Mouse (Mus musculus): ENCODE data around the gene Ppl. TPM values are rescaled to one million over a fixed set of nuclear protein-coding genes. Genes with fewer than 3 reads are reported as not detected.

Gene Ppl
- polyA plus RNA-seq, 1 experiment from 2014 or later, result 0.95 TPM

GRCm38 (mm10) chr16:5113002-5113550 is 19.1 kb downstream of the Ppl start:
- Histone ChIP-seq H3K4me3 (no peak overlapping the region), H3K4me1 (no peaks in the 10 kb centered on the region), H3K9me3 (peaks cover 5% of the 10 kb centered on the region; the same call in 1 of the 2 replicates), H3K36me3 (replicated peaks) (no peaks in the 10 kb centered on the region), H3K27me3 (ENCODE audit: poor library complexity, severe bottlenecking) (no peaks in the 10 kb centered on the region), H3K27ac (no peak overlapping the region)
- no peak for DNase-seq (ENCODE audit: extremely low spot score, low spot score)
- 76% methylated on average over 4 of the region's 4 CpGs for WGBS

- Histone ChIP-seq H3K9me3 (peaks cover 6% of the 10 kb centered on the region; the same call in 1 of the 2 replicates), H3K27me3 (ENCODE audit: poor library complexity, severe bottlenecking) (no peaks in the 10 kb centered on the region), H3K4me3 (no peak overlapping the region), H3K36me3 (replicated peaks) (no peaks in the 10 kb centered on the region), H3K4me1 (no peaks in the 10 kb centered on the region), H3K27ac (no peak overlapping the region)
- 87% methylated on average over 3 of the region's 3 CpGs for WGBS
- DNase-seq (ENCODE audit: extremely low spot score, low spot score), result no peak
These were observed 21.2 kb downstream of the Ppl start for GRCm38 (mm10) chr16:5111021-5111420.

DNA sequence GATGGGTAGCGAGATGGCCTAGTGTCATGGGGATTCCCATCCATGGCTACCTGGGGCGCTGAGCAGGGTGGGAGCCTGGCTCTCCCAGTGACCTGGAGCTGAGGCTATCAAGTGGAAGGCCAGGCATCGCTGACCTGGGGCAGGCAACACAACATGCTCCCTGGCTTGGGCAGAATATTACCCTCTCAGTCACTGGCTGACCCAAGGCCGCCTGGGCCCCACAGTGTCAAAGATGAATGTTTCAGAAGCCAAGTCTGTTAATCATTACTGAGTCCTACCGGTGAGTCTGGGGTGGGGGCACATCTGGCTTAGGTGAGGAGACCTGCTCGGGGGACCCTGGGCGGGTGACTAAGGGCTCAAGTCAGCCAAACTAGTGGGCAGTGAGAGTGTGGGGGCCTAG is 22.3 kb downstream of the Ppl start:
- WGBS, result 85% methylated on average over 7 of the region's 7 CpGs
- no peak for DNase-seq (ENCODE audit: extremely low spot score, low spot score)
- no peaks in the 10 kb centered on the region for H3K4me1 ChIP-seq

DNA sequence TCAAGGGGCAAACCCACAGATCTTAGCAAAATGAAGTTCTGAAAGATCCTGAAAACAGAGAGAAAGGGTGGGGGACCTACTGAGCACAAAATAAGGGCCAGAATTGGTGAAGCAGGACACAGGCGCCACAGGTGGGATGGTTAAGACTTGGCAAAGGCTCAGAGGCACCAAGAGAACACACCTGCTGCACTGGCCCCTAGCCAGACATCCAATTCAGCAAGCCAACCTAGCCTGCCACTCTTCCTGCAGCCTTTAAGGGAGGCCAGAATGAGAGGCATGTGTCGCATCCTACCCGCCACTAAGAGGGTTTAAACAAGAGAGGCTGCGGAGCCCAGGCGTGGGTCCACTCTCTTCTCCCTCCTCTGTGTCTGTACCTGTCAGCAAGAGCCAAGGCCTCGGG is 31.2 kb downstream of the Ppl start:
- WGBS, result 77% methylated on average over 6 of the region's 6 CpGs
- H3K4me3 ChIP-seq, result no peak overlapping the region
- no peaks in the 10 kb centered on the region for H3K36me3 ChIP-seq (replicated peaks)
- no peak overlapping the region for H3K27ac ChIP-seq
- no peak for DNase-seq (ENCODE audit: extremely low spot score, low spot score)
- H3K27me3 ChIP-seq (ENCODE audit: poor library complexity, severe bottlenecking), result no peaks in the 10 kb centered on the region
- H3K4me1 ChIP-seq, result no peaks in the 10 kb centered on the region
- H3K9me3 ChIP-seq, result no peaks in the 10 kb centered on the region

More for the DNA sequence above, 22.3 kb downstream of the Ppl start:
- no peaks in the 10 kb centered on the region for H3K27me3 ChIP-seq (ENCODE audit: poor library complexity, severe bottlenecking)
- no peak overlapping the region for H3K27ac ChIP-seq
- H3K4me3 ChIP-seq, result no peak overlapping the region
- H3K36me3 ChIP-seq (replicated peaks), result no peaks in the 10 kb centered on the region
- H3K9me3 ChIP-seq, result peaks cover 6% of the 10 kb centered on the region; the same call in 1 of the 2 replicates

DNA sequence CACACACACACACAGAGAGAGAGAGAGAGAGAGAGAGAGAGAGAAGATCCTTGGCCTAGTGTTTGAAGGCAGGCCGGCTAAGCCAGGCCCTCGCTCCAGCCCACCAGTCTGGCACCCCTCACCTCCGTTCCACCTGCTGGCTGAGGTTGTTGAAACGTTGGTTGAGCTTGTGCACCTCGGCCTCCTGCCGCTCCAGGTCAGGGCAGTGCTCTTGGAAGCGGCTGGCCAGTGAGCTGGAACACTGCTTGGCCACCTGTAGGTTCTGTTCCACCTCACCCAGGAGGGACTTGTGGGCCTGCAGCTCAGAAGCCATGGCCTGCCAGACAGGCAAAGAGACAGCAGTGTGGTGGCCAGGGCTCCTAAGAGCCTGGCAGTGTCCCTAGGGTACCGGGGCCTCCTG is 35.7 kb downstream of the Ppl start:
- H3K27me3 ChIP-seq (ENCODE audit: poor library complexity, severe bottlenecking), result no peaks in the 10 kb centered on the region
- 85% methylated on average over 8 of the region's 8 CpGs for WGBS

GRCm38 (mm10) chr16:5093285-5093684 is 38.9 kb downstream of the Ppl start:
- Histone ChIP-seq H3K27me3 (ENCODE audit: poor library complexity, severe bottlenecking) (no peaks in the 10 kb centered on the region), H3K27ac (no peak overlapping the region), H3K4me3 (no peak overlapping the region), H3K9me3 (no peaks in the 10 kb centered on the region), H3K36me3 (replicated peaks) (peaks cover 10% of the 10 kb centered on the region), H3K4me1 (no peaks in the 10 kb centered on the region)
- no peak for DNase-seq (ENCODE audit: extremely low spot score, low spot score)
- 87% methylated on average over 5 of the region's 5 CpGs for WGBS

More for the DNA sequence above, 35.7 kb downstream of the Ppl start:
- no peaks in the 10 kb centered on the region for H3K36me3 ChIP-seq (replicated peaks)
- DNase-seq (ENCODE audit: extremely low spot score, low spot score), result no peak
- no peaks in the 10 kb centered on the region for H3K4me1 ChIP-seq
- H3K27ac ChIP-seq, result no peak overlapping the region
- H3K9me3 ChIP-seq, result no peaks in the 10 kb centered on the region
- no peak overlapping the region for H3K4me3 ChIP-seq

- Histone ChIP-seq H3K4me3 (no peak overlapping the region), H3K4me1 (no peaks in the 10 kb centered on the region), H3K36me3 (replicated peaks) (peaks cover 53% of the 10 kb centered on the region), H3K27me3 (ENCODE audit: poor library complexity, severe bottlenecking) (no peaks in the 10 kb centered on the region), H3K9me3 (no peaks in the 10 kb centered on the region), H3K27ac (no peak overlapping the region)
- 78% methylated on average over 10 of the region's 10 CpGs for WGBS
- DNase-seq (ENCODE audit: extremely low spot score, low spot score), result no peak
These were observed 43.2 kb downstream of the Ppl start for GRCm38 (mm10) chr16:5089021-5089420.

DNA sequence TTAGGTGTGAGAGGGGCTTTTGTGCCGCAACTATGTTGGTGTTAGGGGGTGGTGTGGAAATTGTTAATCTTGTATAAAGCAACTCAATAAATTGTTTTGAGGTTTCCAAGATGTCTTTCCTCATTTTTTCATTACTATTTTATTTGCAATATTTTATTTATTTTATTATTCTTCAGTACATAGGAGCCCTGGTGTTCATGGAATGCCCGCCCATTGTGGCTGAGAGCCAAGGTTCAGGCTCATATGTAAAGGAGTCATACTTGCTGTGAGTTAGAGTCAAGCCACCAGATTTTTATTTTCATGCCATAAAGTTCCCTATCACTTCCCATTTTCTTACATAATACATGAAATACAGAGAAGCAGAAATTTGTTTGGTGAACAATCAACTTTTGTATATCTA is 46.0 kb downstream of the Ppl start:
- Histone ChIP-seq H3K27ac (no peak overlapping the region), H3K36me3 (replicated peaks) (peaks cover 80% of the 10 kb centered on the region), H3K4me1 (no peaks in the 10 kb centered on the region), H3K9me3 (no peaks in the 10 kb centered on the region), H3K4me3 (no peak overlapping the region), H3K27me3 (ENCODE audit: poor library complexity, severe bottlenecking) (no peaks in the 10 kb centered on the region)
- DNase-seq (ENCODE audit: extremely low spot score, low spot score), result no peak
- 94% methylated on average over 2 of the region's 2 CpGs for WGBS

DNA sequence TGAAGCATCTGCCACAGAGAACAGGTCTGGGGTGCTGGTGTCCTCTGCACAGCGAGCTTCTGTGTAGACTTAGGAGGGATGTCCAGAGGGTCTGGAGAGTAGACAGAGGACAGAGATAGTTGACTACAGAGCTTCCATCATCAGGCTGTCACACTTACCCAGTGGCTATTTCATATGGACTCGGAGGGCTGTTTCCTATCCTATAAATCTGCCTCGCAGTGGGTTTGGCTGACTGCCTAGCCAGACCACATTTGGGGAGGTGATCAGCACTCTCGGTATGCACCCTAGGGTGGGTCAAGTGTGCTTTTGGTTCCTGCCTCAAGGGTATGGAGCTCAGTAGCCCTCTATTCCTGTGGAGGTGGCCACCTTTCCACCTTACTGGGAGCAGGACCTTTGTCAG is 47.0 kb downstream of the Ppl start:
- DNase-seq (ENCODE audit: extremely low spot score, low spot score), result no peak
- Histone ChIP-seq H3K4me3 (no peak overlapping the region), H3K9me3 (no peaks in the 10 kb centered on the region), H3K27ac (no peak overlapping the region), H3K36me3 (replicated peaks) (peaks cover 84% of the 10 kb centered on the region), H3K4me1 (no peaks in the 10 kb centered on the region), H3K27me3 (ENCODE audit: poor library complexity, severe bottlenecking) (no peaks in the 10 kb centered on the region)
- 96% methylated on average over 4 of the region's 4 CpGs for WGBS

GRCm38 (mm10) chr16:5074341-5074740 is 57.9 kb downstream of the Ppl start:
- no peak overlapping the region for H3K27ac ChIP-seq
- H3K27me3 ChIP-seq (ENCODE audit: poor library complexity, severe bottlenecking), result no peaks in the 10 kb centered on the region
- 95% methylated on average over 5 of the region's 5 CpGs for WGBS
- H3K4me1 ChIP-seq, result no peaks in the 10 kb centered on the region
- H3K9me3 ChIP-seq, result no peaks in the 10 kb centered on the region
- no peak for DNase-seq (ENCODE audit: extremely low spot score, low spot score)
- H3K36me3 ChIP-seq (replicated peaks), result peaks cover 99% of the 10 kb centered on the region
- H3K4me3 ChIP-seq, result no peak overlapping the region

GRCm38 (mm10) chr16:5071974-5072373 is 60.2 kb downstream of the Ppl start:
- Histone ChIP-seq H3K36me3 (replicated peaks) (peaks cover 96% of the 10 kb centered on the region), H3K4me1 (no peaks in the 10 kb centered on the region), H3K27me3 (ENCODE audit: poor library complexity, severe bottlenecking) (no peaks in the 10 kb centered on the region), H3K4me3 (no peak overlapping the region), H3K27ac (no peak overlapping the region), H3K9me3 (no peaks in the 10 kb centered on the region)
- 94% methylated on average over 7 of the region's 7 CpGs for WGBS
- no peak for DNase-seq (ENCODE audit: extremely low spot score, low spot score)

- 94% methylated on average over 3 of the region's 3 CpGs for WGBS
- H3K4me1 ChIP-seq, result no peaks in the 10 kb centered on the region
- H3K4me3 ChIP-seq, result no peak overlapping the region
- no peaks in the 10 kb centered on the region for H3K27me3 ChIP-seq (ENCODE audit: poor library complexity, severe bottlenecking)
- H3K36me3 ChIP-seq (replicated peaks), result peaks cover 95% of the 10 kb centered on the region
- no peak overlapping the region for H3K27ac ChIP-seq
- H3K9me3 ChIP-seq, result no peaks in the 10 kb centered on the region
- DNase-seq (ENCODE audit: extremely low spot score, low spot score), result no peak
These were observed 61.9 kb downstream of the Ppl start for GRCm38 (mm10) chr16:5070321-5070720.

GRCm38 (mm10) chr16:5063472-5063871 is 68.7 kb downstream of the Ppl start:
- no peak for DNase-seq (ENCODE audit: extremely low spot score, low spot score)
- H3K4me1 ChIP-seq, result no peaks in the 10 kb centered on the region
- peaks cover 87% of the 10 kb centered on the region for H3K36me3 ChIP-seq (replicated peaks)
- 95% methylated on average over 4 of the region's 4 CpGs for WGBS
- H3K4me3 ChIP-seq, result no peak overlapping the region
- H3K9me3 ChIP-seq, result no peaks in the 10 kb centered on the region
- H3K27me3 ChIP-seq (ENCODE audit: poor library complexity, severe bottlenecking), result no peaks in the 10 kb centered on the region
- H3K27ac ChIP-seq, result no peak overlapping the region

DNA sequence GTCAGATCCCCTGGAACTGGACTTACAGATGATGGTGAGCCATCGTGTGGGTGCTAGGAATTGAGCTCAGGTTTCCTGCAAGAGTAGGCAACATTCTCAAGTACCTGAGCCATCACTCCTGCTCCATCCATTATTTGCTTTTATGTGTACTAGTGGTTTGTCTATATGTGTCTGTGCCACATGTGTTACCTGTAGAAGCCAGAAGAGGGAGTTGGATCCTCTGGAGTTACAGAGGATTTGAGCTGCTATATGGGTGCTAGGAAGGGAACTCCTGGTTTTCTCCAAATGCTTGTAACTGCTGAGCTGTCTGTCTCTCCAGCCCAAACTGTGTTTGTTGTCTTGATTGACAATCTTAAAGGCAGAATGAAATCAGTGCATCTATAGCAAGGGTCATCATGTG is 74.1 kb downstream of the Ppl start:
- Histone ChIP-seq H3K36me3 (replicated peaks) (peaks cover 86% of the 10 kb centered on the region), H3K27ac (no peak overlapping the region), H3K4me1 (no peaks in the 10 kb centered on the region), H3K4me3 (no peak overlapping the region), H3K27me3 (ENCODE audit: poor library complexity, severe bottlenecking) (no peaks in the 10 kb centered on the region), H3K9me3 (no peaks in the 10 kb centered on the region)
- whole genome bisulfite sequencing, result 87% methylated on average over 1 of the region's 1 CpGs
- DNase-seq (ENCODE audit: extremely low spot score, low spot score), result no peak

Data from forebrain, embryonic 10.5 days (tissue).